Mouse (Mus musculus): ENCODE results near the gene Rnf11.

The Rnf11 gene

DNA sequence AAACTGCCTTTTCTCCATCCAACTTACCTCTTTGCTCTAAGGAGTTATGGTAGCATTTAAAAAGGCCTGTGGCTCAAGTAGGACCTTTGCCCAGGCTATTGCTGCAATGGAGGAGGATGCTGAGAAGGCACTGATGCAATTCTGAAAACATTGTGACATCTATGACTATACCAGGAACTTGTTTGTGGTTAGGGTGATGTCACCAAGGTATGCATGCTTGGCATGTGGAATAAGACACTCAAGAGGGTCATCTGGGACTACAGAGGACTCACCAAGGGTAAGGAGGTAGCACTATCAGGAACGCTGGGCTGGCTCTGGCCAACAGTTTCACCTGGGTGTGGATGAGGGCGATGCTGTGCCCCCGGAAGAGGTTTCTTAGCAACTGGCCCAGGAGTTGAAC lies at the start of gene Rnf11:
TSS of gene Rnf11 (minus strand) at position 108 of the 400 bp plus-strand sequence.
- in situ Hi-C loops (cut with MboI) = no loop called here

DNA sequence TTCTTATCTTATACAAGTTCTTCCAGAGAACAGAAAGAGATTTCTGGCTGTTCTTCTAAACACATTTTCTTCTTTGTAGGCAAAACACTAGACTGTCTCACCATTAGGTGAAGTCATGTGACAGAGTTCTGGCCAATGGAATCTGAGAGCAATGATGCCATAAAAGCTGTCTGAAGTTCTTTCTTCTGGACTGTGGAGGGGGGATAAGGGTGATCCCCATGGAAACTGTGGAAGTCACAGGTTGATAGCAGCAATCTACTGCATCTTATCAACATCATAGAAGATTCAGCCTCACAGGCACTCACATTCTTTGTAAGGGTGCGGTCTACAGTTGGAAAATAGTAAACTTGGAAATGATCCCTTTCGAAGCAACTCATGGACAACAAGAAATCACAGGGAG lies 46.6 kb upstream of the Rnf11 start, which contains the start of gene 4930522H14Rik:
TSS of gene 4930522H14Rik (minus strand) at position 187 of the 400 bp plus-strand sequence.
- in situ Hi-C loops (cut with MboI) = no loop called here

DNA sequence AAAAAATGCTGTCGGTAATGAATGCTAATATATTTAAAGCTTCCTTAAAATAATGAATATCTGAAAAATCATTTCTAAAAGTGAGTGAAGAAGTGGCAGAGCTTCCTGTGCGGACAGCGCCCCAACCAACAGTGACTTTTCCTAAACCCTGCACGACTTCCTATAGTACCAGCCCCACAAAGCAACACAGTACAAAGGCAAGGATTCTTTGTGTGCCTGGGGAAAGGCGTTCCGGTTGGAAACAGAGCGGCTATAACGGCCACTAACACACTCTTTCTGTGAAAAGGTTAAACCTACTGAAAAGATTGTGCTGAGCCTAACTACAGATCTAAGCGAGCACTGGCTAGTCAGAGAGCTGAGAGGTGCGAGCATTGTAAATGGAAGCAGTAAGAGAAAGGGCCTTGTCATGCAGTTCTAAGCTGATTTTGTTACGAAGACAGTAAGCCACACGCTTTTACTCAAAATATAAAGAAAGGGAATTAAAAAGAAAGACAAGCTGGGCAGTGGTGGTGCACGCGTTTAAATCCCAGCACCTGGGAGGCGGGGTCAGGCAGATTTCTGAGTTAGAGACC lies 45.8 kb upstream of the Rnf11 start:
- in situ Hi-C loops (cut with MboI) = no loop called here

DNA sequence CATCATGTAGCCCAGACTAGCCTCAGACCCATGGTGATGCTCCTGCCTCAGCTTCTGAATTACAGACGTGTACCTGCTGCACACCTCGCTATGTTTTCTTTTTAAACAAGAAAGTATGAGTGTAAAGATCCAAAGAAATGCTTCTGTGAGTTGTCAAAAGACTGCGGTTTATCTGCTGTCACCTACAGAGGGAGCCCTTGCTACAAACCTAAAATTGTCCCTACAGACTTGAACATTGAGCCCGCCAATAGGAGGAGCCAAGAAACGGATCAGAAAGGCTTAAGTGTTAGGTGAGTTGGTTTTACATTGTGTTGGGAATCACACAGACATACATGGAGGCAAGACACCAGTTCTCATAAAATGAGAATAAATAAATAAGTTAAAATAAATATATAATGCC lies 20.4 kb upstream of the Rnf11 start:
- in situ Hi-C loops (cut with MboI) = loop anchor here (10.0 kb wide), 1 partner anchor 220 kb away; no protein-coding TSS in a partner anchor

DNA sequence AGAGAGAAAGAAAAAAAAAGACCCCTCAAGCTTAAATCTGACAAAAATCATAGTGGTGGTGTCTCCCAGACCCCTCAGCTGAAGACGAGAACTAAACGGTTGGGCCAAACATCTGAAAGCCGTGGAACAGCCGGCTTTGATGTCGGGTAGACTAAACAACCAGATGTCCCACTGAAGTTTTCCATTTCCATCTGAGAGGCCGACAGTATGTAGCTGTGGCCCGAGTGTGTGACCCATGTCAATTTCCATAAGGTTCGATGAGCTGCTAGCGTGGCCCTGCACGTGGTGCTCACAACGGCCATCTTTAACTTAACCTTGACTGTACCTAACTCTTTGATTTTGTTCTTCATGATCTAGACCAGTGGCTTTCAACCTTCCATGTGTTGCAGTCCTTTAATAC lies 13.9 kb upstream of the Rnf11 start:
- in situ Hi-C loops (cut with MboI) = no loop called here

DNA sequence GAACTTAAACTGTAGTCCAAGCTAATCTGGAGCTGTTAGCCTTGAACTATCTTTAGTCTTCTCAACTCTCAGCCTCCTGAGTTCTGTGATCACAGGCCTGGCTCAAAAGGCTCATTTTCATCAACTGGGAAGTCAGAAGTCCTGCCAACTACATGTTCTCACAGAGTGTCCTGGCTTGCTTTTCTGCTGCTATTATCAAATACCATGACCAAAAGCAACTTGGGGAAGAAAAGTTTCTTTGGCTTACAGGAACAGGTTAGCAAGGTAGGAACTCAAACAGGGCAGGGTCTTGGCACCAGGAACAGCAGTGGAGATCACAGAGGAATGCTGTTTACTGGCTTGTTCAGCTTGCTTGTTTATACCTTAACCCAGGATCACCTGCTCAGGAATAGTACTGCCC lies 9.1 kb upstream of the Rnf11 start:
- in situ Hi-C loops (cut with MboI) = no loop called here

DNA sequence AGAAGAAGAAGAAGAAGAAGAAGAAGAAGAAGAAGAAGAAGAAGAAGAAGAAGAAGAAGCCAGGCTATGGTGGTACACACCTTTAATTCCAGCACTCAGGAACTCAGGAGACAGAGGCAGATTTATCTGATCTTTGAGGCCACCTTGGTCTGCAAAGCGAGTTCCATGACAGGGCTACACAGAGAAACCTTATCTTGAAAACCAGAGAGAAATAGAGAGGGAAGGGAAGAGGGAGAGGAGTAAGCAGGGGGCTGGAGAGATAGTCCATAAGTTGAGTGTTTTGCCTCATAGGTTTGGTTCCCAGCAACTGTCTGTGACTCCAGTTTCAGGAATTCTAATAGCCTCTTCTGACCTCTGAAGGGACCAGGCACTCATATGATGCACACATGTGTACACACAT lies 4.3 kb upstream of the Rnf11 start:
- in situ Hi-C loops (cut with MboI) = no loop called here

DNA sequence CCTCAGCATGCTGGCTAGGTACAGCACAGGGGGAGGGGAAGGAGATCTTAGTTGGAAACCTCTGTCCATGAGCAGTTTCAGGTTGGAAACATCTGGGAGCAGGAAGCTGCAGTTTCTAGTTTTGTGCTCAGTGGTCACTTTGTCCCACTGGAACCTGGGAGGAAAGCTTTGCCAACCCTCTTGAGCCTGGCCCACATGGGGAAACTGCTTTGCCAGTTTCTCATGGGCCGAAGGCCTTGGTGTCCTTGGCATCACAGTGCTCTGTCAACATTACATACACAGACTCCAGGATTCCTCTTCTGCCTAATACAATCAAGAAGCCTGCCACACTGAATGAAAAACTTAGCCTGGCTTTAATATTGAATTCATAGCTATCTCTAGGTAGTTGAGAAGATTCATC lies 1.8 kb downstream of the Rnf11 start:
- in situ Hi-C loops (cut with MboI) = no loop called here

DNA sequence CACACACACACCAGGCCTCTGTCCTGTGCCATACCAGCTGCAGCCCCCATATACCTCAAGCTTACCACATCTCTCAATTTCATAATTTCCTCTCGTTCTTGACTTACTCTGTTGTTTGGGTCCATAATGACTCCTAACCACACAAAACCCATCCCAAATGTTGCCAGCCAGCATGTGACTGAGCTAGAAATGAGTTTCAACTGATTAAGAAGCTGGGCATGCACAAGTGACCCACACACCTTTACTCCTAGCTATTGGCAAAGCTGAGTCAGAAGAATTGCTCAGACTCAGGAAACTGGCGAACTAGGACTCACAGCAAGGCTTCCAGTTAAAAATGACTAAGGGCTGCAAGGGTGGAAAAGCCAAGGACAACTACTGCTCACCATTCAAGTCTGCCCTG lies 3.1 kb downstream of the Rnf11 start:
- in situ Hi-C loops (cut with MboI) = no loop called here

DNA sequence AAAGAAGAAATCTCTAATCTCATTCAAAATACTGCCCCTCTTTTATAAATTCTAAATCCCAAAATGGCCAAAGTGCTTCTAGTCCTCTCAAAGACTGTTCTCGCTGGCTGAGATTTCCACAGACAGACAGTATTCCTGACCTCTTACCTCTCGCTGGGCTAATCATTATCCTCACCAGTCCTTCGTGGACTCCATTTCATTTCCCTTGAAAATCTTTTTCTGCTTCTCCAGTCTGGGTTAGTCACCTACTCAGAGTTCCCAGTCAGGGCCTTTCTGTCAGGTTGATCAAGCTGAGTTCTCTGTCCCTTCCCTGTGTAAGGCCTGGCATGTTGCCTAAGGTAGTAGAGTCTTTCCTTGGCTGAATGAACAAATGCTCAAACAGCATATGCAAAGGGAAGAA lies 7.1 kb downstream of the Rnf11 start:
- in situ Hi-C loops (cut with MboI) = no loop called here

DNA sequence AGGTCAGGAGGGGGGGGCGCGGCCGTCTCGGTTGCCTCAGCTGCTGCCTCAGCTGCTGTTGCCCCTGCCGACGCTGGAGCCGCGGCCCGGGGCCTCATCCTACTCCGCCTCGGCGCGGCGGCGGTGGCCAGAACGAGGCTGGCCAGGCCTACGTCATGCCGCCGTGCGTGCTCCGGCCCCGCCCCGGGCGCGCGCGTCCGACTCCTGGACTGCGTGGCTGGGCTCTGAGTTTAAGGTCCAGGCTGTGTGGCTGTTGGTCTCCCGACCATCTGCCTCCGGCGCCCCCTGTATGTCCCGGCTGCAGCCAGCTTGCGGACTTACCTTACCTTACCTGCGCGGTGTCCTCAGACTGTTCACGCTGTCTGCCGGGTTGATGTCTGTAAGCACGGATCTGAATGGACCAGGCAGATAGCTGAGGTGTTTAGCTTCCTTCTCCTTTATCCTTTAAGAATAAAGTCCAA lies 7.9 kb downstream of the Rnf11 start:
- in situ Hi-C loops (cut with MboI) = no loop called here

DNA sequence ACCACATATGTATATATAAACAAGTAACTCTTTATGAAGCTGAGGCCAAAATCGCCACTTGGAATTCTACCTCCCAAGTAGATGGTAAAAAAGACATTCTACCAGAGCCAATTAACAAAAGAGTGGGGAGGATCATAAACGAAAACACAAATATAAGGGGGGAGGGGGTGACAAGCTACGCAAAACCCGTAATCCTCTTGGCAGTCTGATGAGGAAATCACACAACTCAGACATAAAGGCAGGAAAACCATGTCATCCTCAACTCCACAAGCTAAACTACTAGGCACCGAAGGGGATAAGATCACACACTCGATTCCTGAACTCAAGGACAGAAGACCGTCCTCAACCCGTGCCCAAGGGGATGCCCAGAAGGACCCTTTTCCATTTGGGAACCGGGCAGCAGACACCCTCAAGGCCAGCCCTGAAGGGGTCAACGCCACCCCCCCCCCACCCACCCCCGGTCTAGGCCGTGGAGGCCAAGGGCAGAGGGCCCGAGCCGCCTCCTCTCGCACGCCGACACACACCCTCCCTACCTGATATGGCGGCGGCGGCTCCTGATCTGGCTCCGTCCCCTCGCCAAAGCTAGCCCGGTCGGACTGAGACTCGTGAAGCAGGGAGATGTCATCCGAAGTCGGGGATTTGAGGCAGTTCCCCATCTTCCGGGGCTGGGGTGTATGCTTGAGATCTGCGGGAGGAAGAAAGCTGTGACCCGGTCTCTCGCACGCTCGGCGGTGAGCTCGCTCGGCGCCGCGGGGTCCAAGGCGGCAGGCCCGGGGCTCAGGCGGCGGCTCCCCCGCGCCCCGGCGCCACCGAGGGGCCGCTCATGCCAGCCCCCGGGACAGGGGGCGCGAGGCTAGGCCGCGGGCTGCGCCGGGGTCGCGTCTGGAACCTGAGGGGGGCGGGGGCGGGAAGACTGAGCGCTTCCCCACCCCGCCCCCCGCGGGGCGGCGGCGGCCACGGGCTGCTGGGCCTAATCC lies 8.7 kb downstream of the Rnf11 start:
- in situ Hi-C loops (cut with MboI) = no loop called here

DNA sequence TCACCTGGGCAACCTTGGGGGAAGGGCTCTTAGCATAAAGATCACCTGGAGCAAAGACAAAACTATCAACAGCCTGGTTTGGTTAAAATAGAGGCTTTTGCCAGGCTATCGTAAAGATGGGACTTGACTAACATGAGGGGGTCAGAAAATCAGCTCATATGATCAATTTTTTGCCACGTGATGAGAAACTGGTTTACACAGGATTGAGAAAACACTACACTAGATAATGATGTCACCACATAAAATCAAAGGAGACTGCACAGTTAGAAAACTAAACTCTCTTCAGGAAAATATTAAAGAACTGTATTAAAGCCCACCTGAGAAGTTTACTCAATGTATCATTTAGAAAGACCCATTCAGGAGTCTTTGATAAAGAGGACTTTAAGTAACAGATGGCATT lies 9.4 kb downstream of the Rnf11 start:
- in situ Hi-C loops (cut with MboI) = no loop called here

DNA sequence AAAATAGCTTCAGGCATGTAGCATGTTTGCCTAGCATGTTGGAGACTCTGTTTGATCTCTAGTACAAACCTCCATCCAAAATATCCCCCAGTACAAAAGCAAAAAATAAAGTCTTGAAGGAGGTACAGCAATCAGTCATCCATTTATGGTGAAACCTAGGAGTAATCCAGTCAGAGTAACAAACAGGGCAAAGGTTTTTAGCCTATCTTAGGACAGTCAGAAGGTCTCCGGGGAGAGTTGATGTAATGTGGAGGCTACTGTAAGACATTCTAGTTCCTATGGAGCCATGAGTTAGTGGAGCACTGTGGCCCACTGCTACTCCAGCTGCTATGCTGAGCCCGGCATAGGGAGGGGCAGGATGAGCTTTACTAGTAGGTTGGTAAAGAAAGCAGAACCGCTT lies 12.0 kb downstream of the Rnf11 start:
- in situ Hi-C loops (cut with MboI) = no loop called here

DNA sequence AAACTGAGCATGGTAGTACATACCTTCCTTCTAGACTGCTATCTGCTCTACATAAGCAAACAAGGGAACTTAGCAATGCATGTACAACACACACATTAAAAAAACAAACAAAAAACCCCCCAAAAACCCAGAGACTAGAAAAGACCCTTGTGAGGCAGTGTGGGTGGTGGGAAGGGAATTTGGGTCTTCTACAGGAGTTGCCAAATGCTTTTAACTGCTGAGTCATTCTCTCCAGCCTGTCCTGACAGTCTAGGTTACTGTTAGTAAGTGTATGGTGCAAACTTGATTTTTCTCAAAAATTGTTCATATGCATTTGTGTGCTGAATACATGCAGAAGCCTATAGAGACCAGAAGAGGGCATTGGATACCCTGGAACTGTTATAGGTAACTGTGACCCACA lies 12.9 kb downstream of the Rnf11 start:
- in situ Hi-C loops (cut with MboI) = no loop called here

DNA sequence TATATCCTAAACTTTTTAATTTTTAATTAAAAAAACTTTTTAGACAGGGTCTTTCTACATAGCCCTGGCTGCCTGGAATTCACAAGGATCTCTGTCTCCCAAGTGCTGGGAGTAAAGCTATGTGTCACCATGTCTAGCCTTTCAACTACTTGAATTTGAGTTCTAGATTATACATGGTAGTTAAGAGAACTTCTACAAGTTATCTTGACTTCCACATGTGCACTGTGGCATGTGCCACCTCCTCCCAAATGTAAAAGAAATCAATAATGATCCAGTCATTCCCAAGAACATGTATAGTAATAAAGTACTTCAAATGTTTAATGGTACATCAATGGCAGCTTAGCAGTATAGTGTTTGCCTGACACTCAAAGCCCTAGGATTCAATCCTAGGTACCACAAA lies 16.8 kb downstream of the Rnf11 start:
- in situ Hi-C loops (cut with MboI) = no loop called here

DNA sequence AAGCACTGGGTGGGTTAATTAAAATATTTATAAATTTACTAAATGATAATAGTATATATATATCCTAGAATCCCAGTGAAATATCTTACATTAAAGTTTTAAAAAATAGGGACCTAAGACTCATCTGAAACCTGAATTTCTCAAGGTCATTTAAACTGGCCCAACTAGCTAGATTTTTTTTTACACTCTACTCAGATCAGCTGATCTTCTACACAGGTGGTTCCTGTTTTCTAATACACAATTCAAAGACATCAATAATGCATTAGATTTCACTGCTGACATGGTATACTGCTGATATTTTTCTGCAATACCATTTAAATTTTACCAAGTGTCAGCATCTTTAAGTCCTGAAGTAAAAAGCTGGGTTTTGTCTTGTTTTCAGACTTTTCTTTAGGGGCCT lies 20.6 kb downstream of the Rnf11 start:
- in situ Hi-C loops (cut with MboI) = no loop called here

DNA sequence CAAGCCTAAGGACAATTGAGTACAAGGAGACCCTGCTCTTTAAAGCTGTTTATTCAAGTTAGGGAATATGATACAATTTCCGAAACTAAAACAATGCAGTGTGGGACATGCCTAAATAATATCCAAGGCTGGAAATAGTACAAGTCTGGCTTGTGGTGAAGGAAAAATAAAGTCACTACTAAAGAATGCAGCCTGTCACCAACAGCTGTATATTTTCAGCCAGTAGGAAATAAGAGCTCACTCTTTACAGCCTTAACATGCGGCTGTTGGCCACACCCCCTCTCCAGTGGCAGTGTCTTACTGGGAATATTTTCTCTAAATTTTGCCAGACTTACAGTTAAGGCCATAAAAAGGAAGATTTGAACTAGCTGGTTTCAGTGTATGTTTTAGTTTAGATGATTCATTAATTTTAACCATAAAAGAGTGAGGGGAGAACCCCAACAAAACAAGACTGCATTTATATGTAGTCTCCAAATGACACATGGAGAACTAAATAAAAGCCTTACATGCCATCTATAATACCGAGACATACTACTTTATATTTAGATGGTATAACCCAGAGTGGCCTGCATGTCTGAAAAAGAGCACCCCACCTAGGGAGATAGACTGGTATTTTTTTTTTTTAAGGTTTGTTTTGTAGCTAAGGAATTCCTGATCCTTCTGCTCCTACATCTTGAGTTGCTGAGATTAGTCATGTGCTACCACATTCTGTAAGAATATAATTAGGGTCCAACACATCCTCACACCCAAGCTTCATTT lies 23.9 kb downstream of the Rnf11 start:
- in situ Hi-C loops (cut with MboI) = no loop called here

DNA sequence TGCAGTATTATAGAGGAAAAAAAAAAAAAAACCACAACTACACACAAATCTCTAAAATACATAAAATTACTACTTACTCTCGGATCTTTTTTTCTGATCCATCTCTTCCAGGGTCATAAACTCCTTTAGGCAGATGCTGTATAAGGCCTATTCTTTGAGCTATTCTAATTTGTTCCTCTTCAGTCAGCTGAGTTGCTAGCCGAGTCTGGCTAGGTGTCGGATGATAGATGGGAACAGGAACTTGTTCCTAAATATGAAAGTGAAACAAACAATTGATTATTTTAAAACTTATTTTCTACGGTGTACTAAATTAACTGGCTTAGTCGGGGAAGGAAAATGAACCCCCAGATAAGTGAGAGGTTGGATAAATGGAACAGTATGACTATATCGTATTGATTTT lies 27.7 kb downstream of the Rnf11 start:
- in situ Hi-C loops (cut with MboI) = no loop called here

DNA sequence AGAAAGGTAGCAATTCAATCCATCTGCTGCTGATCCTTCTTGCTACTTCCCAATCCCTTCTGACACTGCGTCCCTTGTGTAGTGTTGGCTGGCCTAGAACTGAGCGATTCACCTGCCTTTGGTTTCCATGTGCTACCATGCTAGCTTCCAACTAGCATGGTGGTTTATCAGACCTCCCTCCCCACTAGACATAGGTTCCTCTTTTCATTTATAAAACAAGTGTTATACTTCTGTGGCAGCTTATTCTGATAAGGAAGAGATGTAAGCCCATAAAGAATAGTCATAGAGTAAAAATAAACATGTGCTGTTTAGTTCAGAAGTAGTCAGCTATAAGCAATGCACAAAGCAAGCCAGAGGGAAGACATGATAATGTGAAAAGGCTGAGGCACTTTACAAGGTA lies 36.0 kb downstream of the Rnf11 start:
- in situ Hi-C loops (cut with MboI) = no loop called here

DNA sequence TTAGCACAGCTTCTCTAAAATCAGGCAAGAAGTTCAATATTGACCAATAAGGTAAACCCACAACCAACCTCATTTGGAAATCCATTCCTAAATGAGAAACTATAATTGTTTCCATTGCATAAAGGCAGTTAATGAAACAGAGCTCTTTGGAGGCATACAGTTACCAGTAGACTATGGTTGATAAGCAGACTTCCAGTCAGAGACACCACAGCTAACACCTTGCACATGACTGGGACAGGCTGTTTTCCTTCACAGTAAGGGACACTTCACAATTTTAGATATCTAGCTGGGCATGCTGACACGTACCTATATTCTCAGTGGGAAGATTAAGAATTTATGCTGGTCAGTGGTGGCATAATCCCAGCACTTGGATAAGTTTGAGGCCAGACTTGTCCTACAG lies 38.6 kb downstream of the Rnf11 start:
- in situ Hi-C loops (cut with MboI) = no loop called here

DNA sequence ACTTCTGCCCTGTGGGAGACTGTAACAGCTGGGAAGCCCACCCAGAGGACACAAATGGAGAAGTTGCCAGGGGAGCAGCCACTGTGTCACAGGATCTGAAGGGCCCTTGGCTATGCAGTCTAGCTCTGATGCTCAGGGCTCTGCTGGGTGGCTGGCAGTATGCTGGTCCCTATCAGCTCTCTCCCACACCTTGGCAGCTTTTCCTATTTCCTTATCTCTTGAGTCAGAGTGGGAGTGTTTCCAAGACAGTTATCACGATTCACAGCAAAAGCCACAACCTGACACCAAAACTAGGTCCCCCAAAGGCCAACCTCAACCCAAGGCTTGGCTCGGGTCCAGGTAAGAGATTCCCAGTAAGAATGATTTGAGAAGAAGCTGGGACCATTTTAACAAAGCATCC lies 39.1 kb downstream of the Rnf11 start:
- in situ Hi-C loops (cut with MboI) = no loop called here

DNA sequence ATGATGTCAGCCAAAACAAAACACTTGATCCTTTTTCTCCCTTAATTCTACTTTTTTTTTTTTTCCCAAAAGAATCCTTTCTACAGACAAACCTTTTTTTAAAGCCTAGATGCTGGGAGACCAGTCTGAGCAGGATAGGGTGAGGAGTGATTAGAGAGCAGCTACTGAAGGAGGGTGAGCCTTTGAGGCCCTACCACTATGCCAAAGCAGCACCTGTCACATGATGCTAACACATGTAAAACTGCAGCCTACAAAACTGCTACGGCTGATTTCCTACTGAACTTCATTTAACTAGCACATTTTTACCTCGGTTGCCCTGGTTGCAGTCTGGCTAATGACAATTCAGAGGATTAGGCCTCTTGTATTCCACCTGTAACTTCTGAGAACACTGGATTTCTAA lies 39.6 kb downstream of the Rnf11 start:
- in situ Hi-C loops (cut with MboI) = no loop called here
